Comparison of ENCODE assay signal across 19 mouse cellular contexts in genomic region chr9:60236155-60236554, GRCm38 (mm10).
"Had no signal": no experiment of that assay in that cellular context is flagged by ENCODE, and none has a peak within 500 bp of the region (broad histone marks: within the 10 kb centered on the region; RNA-seq: fewer than 3 reads in every experiment).

No protein-coding gene starts in this region.

- DNase-seq: kidney, adult 18-20 months; kidney, postnatal 14 days; left cerebral cortex, postnatal 4 days; liver, embryonic 13.5 days; lung, embryonic 14.5 days; lung, postnatal 36 days; right cerebral cortex, postnatal 14 days; right cerebral cortex, postnatal 4 days; thymus, adult 2 months; thymus, postnatal 25 days had no signal

- H3K9me3 ChIP-seq: kidney, embryonic 15.5 days; liver, embryonic 13.5 days; midbrain, embryonic 10.5 days; midbrain, embryonic 13.5 days had no signal

- ATAC-seq: inflammation-experienced regulatory T-cells, adult 6 months; intestine, embryonic 16.5 days; lung, postnatal 0 days; midbrain, embryonic 13.5 days; midbrain, embryonic 16.5 days had no signal

- H3K27ac ChIP-seq: liver, embryonic 13.5 days; midbrain, embryonic 10.5 days; midbrain, embryonic 13.5 days; stomach, postnatal 0 days had no signal

- H3K9ac ChIP-seq: kidney, embryonic 15.5 days; liver, embryonic 13.5 days; lung, embryonic 14.5 days; midbrain, embryonic 13.5 days had no signal

- H3K4me3 ChIP-seq: kidney, embryonic 15.5 days; liver, embryonic 13.5 days; megakaryocyte, embryonic 14.5 days; midbrain, embryonic 10.5 days; midbrain, embryonic 13.5 days had no signal

- H3K36me3 ChIP-seq: kidney, embryonic 15.5 days; liver, embryonic 13.5 days; midbrain, embryonic 10.5 days; midbrain, embryonic 13.5 days had no signal

- H3K4me2 ChIP-seq: kidney, embryonic 15.5 days; liver, embryonic 13.5 days; lung, embryonic 14.5 days; midbrain, embryonic 13.5 days had no signal

- H3K27me3 ChIP-seq: kidney, embryonic 15.5 days; liver, embryonic 13.5 days; midbrain, embryonic 13.5 days had no signal
